Mouse (Mus musculus) thymus, adult 18-20 months (tissue): ENCODE measurements around the gene Prlr.

Source experiments
- DNase-seq, 2 experiments: peaks; one replicate each; pipeline ENCODE4 v3.0.0; 2022; ENCODE audit warnings: mixed read lengths in 2 of 2

The Prlr gene

GRCm38 (mm10) chr15:10236812-10237211, 59.8 kb downstream of the Prlr start:
- peak; percentile 23 to 46 for DNase-seq

- no peak for DNase-seq
These were observed 61.4 kb downstream of the Prlr start for GRCm38 (mm10) chr15:10238454-10238853.

- no peak for DNase-seq
These were observed 63.3 kb downstream of the Prlr start for GRCm38 (mm10) chr15:10240228-10240795.

GRCm38 (mm10) chr15:10242250-10242649, 65.2 kb downstream of the Prlr start:
- no peak for DNase-seq

- DNase-seq: no peak
These were observed 72.2 kb downstream of the Prlr start for GRCm38 (mm10) chr15:10249285-10249684.

- no peak for DNase-seq
These were observed 73.7 kb downstream of the Prlr start for GRCm38 (mm10) chr15:10250784-10251183.

- DNase-seq: no peak
These were observed 75.5 kb downstream of the Prlr start for GRCm38 (mm10) chr15:10252526-10252925.

- DNase-seq: no peak
These were observed 85.2 kb downstream of the Prlr start for GRCm38 (mm10) chr15:10262219-10262618.

GRCm38 (mm10) chr15:10262641-10263040, 85.6 kb downstream of the Prlr start:
- DNase-seq: no peak

- DNase-seq: no peak
These were observed 86.4 kb downstream of the Prlr start for GRCm38 (mm10) chr15:10263420-10263819.

GRCm38 (mm10) chr15:10264885-10265284, 87.8 kb downstream of the Prlr start:
- no peak for DNase-seq

- no peak for DNase-seq
These were observed 90.2 kb downstream of the Prlr start for GRCm38 (mm10) chr15:10267251-10267650.

GRCm38 (mm10) chr15:10276386-10276785, 99.3 kb downstream of the Prlr start:
- DNase-seq: no peak

GRCm38 (mm10) chr15:10277461-10277860, 100.4 kb downstream of the Prlr start:
- DNase-seq: no peak

- DNase-seq: no peak
These were observed 104.5 kb downstream of the Prlr start for GRCm38 (mm10) chr15:10281546-10281945.

GRCm38 (mm10) chr15:10283661-10284060, 106.6 kb downstream of the Prlr start:
- DNase-seq: no peak

GRCm38 (mm10) chr15:10296570-10296969, 119.5 kb downstream of the Prlr start:
- DNase-seq: no peak

- no peak for DNase-seq
These were observed 121.0 kb downstream of the Prlr start for GRCm38 (mm10) chr15:10298058-10298457.

GRCm38 (mm10) chr15:10299467-10299866, 122.4 kb downstream of the Prlr start:
- DNase-seq: no peak

- DNase-seq: no peak
These were observed 129.4 kb downstream of the Prlr start for GRCm38 (mm10) chr15:10306461-10306860.

- DNase-seq: no peak
These were observed 134.8 kb downstream of the Prlr start for GRCm38 (mm10) chr15:10311826-10312225.

GRCm38 (mm10) chr15:10313522-10314455, 136.8 kb downstream of the Prlr start:
- no peak for DNase-seq

- no peak for DNase-seq
These were observed 148.0 kb downstream of the Prlr start, which contains the start of gene Gm21973 for GRCm38 (mm10) chr15:10325080-10325479. Gene Gm21973 (plus strand): TSS chr15:10325380.

- no peak for DNase-seq
These were observed 153.6 kb downstream of the Prlr start for GRCm38 (mm10) chr15:10330626-10331025.
